Mouse (Mus musculus) retina, adult 2 months (tissue): ENCODE data around the gene Syne3.

ENCODE experiments used
- DNase-seq: peaks from one replicate; pipeline ENCODE4 v3.0.0-alpha.2; 2012; ENCODE audit warnings: low read depth, low spot score

Gene Syne3

GRCm38 (mm10) chr12:105025947-105026586 is 16.5 kb upstream of the Syne3 start:
- DNase-seq: no peak

GRCm38 (mm10) chr12:105025271-105025946 is 15.8 kb upstream of the Syne3 start:
- peak; percentile 58 for DNase-seq

GRCm38 (mm10) chr12:105022776-105023175 is 13.2 kb upstream of the Syne3 start:
- no peak for DNase-seq

- DNase-seq: no peak
These were observed 12.5 kb upstream of the Syne3 start for GRCm38 (mm10) chr12:105022141-105022540.

- no peak for DNase-seq
These were observed 11.9 kb upstream of the Syne3 start for GRCm38 (mm10) chr12:105021441-105022069.

- DNase-seq: no peak
These were observed 10.0 kb upstream of the Syne3 start for GRCm38 (mm10) chr12:105019359-105020219.

GRCm38 (mm10) chr12:105016639-105017038 is 7.0 kb upstream of the Syne3 start:
- DNase-seq: no peak

- no peak for DNase-seq
These were observed 6.6 kb upstream of the Syne3 start for GRCm38 (mm10) chr12:105016199-105016598.

- DNase-seq: no peak
These were observed 3.5 kb upstream of the Syne3 start for GRCm38 (mm10) chr12:105013065-105013464.

- no peak for DNase-seq
These were observed 2.7 kb upstream of the Syne3 start for GRCm38 (mm10) chr12:105012314-105012713.

- no peak for DNase-seq
These were observed 2.0 kb upstream of the Syne3 start for GRCm38 (mm10) chr12:105011589-105011988.

- DNase-seq: no peak
These were observed 693 bp upstream of the Syne3 start for GRCm38 (mm10) chr12:105010213-105010790.

- no peak for DNase-seq
These were observed 844 bp downstream of the Syne3 start for GRCm38 (mm10) chr12:105008752-105009178.

- DNase-seq: no peak
These were observed 1.5 kb downstream of the Syne3 start for GRCm38 (mm10) chr12:105008150-105008549.

- DNase-seq: no peak
These were observed 4.0 kb downstream of the Syne3 start for GRCm38 (mm10) chr12:105005715-105005972.

- no peak for DNase-seq
These were observed 4.5 kb downstream of the Syne3 start for GRCm38 (mm10) chr12:105004956-105005714.

- DNase-seq: no peak
These were observed 5.9 kb downstream of the Syne3 start for GRCm38 (mm10) chr12:105003715-105004114.

- DNase-seq: no peak
These were observed 6.5 kb downstream of the Syne3 start for GRCm38 (mm10) chr12:105003158-105003557.

GRCm38 (mm10) chr12:105002340-105003132 is 7.1 kb downstream of the Syne3 start:
- no peak for DNase-seq

GRCm38 (mm10) chr12:105001317-105001716 is 8.3 kb downstream of the Syne3 start:
- DNase-seq: no peak
